Mouse (Mus musculus): ENCODE data around the gene Fbxl14. TPM values are rescaled to one million over a fixed set of nuclear protein-coding genes. Genes with fewer than 3 reads are reported as not detected.

Gene Fbxl14
- polyA plus RNA-seq, 1 experiment = 21.5 TPM

GRCm38 (mm10) chr6:119521931-119522391 is 42.5 kb downstream of the Fbxl14 start:
- Histone ChIP-seq H3K4me3 (ENCODE audit: insufficient read depth, low read length) (no peak overlapping the region), H3K27ac (ENCODE audit: insufficient read depth, low read length) (no peak overlapping the region), H3K4me1 (ENCODE audit: control insufficient read depth, insufficient read depth, low read length) (no peaks in the 10 kb centered on the region; the same call in 1 of the 2 replicates)
- TF ChIP-seq CTCF (IDR thresholded peaks at IDR 0.05; ENCODE audit: borderline replicate concordance, insufficient read depth, low read length) = no peak
- no peak for TF ChIP-seq POLR2A (IDR thresholded peaks at IDR 0.05; ENCODE audit: low read depth, low read length)

- H3K4me3 ChIP-seq (ENCODE audit: insufficient read depth, low read length) = no peak overlapping the region
Observed at GRCm38 (mm10) chr6:119526498-119526897, 47.0 kb downstream of the Fbxl14 start.

GRCm38 (mm10) chr6:119529659-119530058 is 50.2 kb downstream of the Fbxl14 start:
- TF ChIP-seq POLR2A (IDR thresholded peaks at IDR 0.05; ENCODE audit: low read depth, low read length) (no peak), CTCF (IDR thresholded peaks at IDR 0.05; ENCODE audit: borderline replicate concordance, insufficient read depth, low read length) (no peak)
- Histone ChIP-seq H3K4me3 (ENCODE audit: insufficient read depth, low read length) (no peak overlapping the region), H3K27ac (ENCODE audit: insufficient read depth, low read length) (no peak overlapping the region), H3K4me1 (ENCODE audit: control insufficient read depth, insufficient read depth, low read length) (no peaks in the 10 kb centered on the region)

More at GRCm38 (mm10) chr6:119526498-119526897, 47.0 kb downstream of the Fbxl14 start:
- H3K27ac ChIP-seq (ENCODE audit: insufficient read depth, low read length) = no peak overlapping the region
- H3K4me1 ChIP-seq (ENCODE audit: control insufficient read depth, insufficient read depth, low read length) = no peaks in the 10 kb centered on the region
- TF ChIP-seq POLR2A (IDR thresholded peaks at IDR 0.05; ENCODE audit: low read depth, low read length) (no peak), CTCF (IDR thresholded peaks at IDR 0.05; ENCODE audit: borderline replicate concordance, insufficient read depth, low read length) (no peak)

Other genes with a start within 250 kb of the Fbxl14 start
- not detected in 2 replicates for gene Cacna2d4, start 243.1 kb upstream of the Fbxl14 start, polyA plus RNA-seq (2011; ENCODE audit: insufficient read length, low read depth, missing spikeins)
- not detected in 2 replicates for gene Lrtm2, start 148.9 kb upstream of the Fbxl14 start, polyA plus RNA-seq (2011; ENCODE audit: insufficient read length, low read depth, missing spikeins)
- gene Adipor2, start 62.0 kb upstream of the Fbxl14 start, polyA plus RNA-seq (2011; ENCODE audit: insufficient read length, low read depth, missing spikeins) = 38.2 and 42.8 TPM in 2 replicates
- 3.9 and 4.0 TPM in 2 replicates for gene Wnt5b, start 64.7 kb downstream of the Fbxl14 start, polyA plus RNA-seq (2011; ENCODE audit: insufficient read length, low read depth, missing spikeins)